Mouse (Mus musculus): ENCODE results near the gene Morf4l1. TPM values are rescaled to one million over a fixed set of nuclear protein-coding genes. Genes with fewer than 3 reads are reported as not detected.
A peak's percentile ranks its signal among the peaks of the same experiment; 100 is the strongest.

Morf4l1 gene
- total RNA-seq, 2 experiments from 2014 or later, result 192 to 366 TPM

DNA sequence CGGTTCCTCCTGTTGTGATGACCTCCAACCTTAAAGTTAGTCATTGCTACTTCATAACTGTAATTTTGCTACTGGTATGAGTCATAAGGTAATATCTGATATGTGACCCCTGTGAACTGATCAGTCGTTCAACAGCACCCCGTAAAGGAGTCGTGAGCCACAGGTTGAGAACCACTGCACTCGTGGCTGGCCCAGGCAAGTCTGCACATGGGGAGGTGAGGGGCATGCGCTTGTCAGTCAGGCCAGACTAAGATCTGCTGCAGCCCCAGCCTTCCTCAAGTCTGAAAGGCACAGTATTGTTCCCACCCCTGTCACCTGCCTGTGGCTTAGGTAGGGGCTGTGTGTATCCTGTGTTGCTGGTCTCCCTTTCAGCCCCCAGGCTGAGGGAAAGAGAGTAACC lies 45.8 kb downstream of the Morf4l1 start:
- ATAC-seq (replicated peaks; ENCODE audit: poor library complexity), result no peak

DNA sequence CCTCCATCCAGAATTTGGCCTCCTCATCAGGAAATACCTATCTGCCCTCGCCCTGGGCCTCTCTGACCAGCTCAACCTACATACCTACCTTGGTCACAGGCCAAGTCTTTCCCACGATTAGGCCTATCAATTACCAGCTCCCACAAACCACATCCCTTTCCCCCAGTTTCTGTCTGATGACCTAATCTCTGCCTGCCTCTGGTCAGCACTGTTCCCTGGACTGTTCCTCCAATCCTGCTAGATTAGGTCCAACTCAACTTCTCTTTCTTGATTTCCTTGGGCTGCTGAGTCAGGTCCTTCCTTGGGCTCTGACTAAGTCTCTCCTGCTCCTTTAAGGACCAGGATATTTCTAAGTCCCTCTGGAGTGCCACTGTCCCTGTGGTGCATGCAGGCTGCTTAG lies 47.2 kb downstream of the Morf4l1 start:
- ATAC-seq (replicated peaks; ENCODE audit: poor library complexity), result peak; percentile 40; the same call in 1 of the 2 replicates

DNA sequence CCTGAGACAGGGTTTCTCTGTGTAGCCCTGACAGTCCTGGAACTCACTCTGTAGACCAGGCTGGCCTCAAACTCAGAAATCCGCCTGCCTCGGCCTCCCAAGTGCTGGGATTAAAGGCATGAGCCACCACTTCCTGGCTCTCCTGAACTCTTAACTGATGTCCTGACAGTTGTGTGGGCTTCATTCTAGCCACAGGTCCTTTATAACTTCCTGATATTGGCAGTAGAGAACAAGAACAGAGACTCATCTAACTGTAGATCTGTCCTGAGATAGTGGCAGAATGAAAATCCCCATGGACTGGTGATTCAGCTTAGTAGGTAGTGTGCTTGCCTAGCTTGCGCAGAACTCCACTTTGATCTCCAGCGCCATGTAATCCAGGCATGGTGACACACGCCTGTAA lies 53.6 kb downstream of the Morf4l1 start:
- ATAC-seq (replicated peaks; ENCODE audit: poor library complexity), result peak; percentile 39

DNA sequence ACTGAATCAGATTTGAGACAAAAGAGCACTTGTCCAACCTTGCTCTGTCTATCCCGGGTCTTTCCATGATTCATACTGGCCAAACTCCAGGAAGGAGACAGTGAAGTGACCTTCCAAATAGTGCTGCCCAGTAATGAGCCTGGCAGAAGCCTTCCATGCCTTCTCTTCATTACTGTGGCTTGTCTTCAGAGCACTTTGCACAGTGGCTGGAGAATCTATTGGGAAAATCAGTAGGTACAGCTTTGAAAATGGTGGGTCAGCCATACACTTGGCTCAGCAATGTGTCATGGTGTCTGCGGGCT lies 54.0 kb downstream of the Morf4l1 start:
- no peak for ATAC-seq (replicated peaks; ENCODE audit: poor library complexity)

DNA sequence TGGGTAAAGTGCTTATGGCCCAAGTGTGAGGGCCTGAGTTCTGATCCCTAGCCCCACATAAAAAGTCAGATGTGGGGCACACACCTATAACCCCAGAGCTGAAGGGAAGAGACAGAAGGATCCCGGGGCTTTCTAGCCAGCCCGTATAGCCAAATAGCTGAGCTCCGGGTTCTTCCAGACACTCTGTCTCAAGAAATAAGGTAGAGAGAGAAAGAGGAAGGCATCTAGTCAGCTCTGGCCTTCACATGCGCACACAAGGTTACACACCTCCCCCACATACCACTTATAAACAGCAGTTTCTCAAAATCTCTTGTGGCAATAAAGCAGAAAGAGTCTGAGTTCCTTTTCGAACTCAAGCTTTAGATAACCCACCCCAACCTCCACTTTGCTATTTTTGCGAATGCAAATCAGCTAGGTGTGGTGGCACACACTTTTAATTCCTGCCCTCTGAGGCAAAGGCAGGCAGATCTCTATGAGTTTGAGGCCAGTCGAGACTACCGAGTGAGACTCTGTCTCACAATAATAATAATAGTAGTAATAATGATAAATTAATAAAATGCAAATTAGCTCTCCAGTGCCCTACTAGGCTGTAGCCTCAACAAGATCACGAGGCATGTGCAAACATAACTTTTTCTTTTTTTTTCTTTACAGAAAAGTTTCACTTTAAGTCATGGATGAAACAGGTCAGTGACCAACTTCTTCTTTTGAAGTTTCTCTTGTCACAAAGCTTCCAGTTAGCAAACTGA lies 54.6 kb downstream of the Morf4l1 start:
- ATAC-seq (replicated peaks; ENCODE audit: poor library complexity), result peak; percentile 62

DNA sequence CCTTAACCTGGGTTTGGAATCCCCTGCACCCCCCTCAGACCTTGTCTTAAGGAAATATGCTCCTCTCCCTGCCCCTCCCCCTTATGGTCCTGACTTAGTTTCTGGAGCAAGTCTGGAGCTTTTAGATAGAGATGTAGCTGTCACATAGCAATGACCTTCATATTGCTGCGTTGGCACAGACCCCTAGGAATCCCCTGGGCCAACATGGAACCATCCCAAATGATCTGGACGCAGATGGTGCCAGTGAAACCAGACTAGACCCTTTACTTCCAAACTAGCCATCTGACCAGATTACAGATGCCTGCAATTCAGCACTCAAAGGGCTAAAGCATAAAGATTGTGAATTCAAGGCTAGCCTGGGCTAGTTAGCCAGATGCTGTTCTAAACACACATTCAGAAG lies 57.9 kb downstream of the Morf4l1 start:
- no peak for ATAC-seq (replicated peaks; ENCODE audit: poor library complexity)

DNA sequence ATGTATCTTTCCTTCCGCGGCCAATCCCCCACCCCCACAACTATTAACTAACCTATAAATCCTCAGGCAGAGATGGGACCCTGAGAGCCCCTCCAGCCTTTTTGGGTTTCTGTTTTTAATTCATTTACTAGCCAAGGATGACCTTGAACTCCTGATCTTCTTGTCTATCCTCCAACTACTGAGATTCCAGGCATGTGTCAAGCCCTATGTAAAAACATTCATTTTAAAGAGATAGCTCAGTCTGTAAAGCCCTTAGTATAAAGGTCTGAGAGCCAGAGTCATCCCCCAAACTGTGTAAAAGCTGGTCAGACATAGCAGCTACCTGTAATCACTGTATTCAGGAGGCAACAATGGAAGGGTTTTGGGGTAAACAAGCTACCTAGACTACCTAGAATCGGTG lies 58.7 kb downstream of the Morf4l1 start:
- ATAC-seq (replicated peaks; ENCODE audit: poor library complexity), result no peak

DNA sequence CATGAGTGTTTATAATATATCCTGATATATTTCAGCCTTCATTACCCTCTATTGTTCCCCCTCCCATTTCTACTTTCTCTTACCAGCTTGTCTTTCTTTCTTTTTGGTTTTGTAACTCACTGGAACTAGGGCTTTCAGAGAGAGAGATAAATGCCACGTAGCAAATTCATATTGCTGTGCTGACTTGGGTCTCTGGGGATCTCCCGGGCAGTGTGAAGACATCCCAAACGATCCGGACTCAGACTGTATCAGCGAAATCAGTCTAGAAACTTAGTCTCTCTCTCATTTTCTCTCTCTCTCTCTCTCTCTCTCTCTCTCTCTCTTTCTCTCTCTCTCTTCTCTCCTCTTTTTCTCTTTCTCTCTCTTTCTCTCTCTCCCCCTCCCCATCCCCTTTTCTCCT lies 59.2 kb downstream of the Morf4l1 start:
- no peak for ATAC-seq (replicated peaks; ENCODE audit: poor library complexity)

DNA sequence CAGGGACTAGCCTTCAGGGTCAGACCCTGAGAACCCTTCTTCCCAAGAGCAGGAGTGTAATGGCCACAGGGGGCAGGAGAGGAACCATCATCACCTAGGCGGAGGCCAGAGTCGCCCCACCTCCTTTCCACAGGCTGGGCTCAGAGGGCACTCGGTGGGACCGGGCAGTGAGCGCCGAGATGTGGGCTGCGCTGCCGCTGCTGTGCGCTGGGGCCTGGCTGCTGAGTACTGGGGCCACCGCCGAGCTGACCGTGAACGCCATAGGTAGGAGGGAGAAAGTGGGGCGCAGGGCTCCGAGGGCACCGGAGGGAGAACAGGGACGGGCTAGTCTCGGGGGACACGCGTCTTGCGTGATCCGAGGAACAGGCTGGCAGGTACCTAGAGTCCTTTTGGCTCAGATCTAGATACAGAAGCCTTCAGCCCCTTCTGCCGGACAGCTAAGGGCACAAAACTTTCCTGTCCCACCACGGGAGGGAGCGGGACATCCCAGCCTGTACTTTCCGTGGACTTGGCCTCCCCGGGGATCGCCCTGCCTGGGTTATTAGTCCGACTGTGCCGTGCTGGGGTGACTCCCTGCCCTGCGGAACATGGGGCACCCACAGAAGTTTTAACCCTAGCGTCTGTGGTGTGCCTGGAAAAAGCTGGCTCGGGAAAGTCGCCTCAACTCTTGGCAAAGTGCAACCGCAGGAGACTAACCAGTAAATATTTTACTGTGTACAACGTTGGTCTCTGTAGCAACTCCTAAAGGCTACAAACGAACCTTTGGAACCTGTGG lies 60.0 kb downstream of the Morf4l1 start:
- ATAC-seq (replicated peaks; ENCODE audit: poor library complexity), result peak; percentile 98

DNA sequence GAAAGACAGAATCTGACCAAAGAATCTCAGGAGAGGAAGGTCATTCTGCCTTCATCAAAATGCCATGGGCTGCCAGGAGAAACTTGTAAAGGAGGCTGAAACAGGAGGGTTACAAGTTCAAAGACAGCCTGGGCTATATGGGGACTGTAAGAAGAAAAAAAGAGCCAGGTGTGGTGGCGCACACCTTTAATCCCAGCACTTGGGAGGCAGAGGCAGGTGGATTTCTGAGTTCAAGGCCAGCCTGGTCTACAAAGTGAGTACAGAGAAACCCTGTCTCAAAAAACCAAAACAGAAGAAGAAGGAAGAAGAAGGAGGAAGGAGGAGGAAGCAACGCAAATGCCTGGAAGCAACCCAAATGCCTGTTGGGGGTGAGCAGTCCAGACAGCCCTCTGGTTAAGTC lies 60.7 kb downstream of the Morf4l1 start, which contains the start of gene Ctsh:
Gene Ctsh, plus strand, starts transcription at position 301 of the 400 bp plus-strand sequence.
- no peak for ATAC-seq (replicated peaks; ENCODE audit: poor library complexity)

DNA sequence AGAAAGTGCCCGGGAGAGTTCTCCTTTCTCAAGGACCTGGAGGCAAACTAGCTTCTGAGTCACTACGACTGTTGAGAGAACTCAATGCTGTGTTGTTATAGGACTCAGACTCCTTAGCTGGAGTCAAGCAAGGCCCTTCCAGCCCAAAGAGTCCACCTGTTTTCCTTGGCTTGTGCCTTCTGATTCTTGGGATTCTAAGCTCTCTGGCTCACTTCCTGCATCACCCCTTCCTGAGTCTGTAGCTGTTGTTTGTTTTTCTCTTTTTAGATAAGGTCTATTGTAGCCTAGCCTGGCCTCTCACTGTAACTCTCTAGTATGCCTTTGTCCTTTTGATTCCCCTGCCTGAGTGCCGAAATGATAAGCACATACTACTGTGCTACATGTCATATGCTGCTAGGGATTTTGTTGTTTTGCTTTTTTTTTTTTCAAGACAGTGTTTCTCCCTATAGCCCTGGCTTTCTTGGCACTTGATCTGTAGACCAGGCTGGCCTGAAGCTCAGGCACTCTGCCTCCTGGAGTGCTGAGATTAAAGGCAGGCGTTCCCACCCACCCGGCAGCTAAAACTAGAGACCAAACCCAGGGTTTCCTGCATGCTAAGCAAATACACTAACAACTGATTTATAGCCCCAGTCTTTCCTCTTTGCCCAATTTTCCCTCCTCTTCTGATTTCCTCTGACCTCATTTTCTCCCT lies 66.5 kb downstream of the Morf4l1 start:
- ATAC-seq (replicated peaks; ENCODE audit: poor library complexity), result no peak

DNA sequence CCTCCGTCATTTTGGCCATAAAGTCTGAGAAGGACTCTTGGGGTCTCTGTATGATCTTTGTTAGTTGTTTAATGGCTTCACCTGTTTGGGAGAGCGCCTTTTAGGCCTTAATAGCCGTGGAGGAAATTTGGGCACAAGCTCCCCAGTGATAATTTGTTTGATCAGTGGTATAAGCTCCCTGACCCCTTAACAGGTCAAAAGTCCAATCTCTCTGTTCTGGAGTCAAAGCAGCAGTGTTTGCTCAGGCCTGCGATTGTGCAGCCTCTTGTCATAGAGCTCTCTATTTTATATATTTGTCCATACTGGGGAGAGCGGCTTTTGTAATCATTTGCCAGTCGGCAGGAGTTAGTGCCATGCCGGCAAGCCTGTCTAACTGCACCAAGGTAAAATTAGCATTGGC lies 69.4 kb downstream of the Morf4l1 start:
- ATAC-seq (replicated peaks; ENCODE audit: poor library complexity), result no peak

DNA sequence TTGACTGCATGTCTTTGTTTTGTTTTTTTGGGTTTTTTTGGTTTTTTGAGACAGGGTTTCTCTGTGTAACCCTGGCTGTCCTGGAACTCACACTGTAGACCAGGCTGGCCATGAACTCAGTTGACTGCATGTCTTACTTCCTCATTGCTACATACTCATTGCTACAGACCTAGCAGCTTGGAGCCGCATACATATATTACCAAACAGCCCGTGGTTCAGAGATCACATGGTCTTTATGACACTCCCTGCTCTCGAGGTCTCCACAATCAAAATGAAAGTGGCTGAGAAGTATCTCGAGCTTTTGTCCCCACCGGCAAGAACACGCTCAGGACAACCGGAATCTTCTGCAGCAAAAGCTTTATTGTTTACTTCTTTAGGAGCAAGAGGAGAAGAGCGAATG lies 71.7 kb downstream of the Morf4l1 start:
- peak; percentile 100 for ATAC-seq (replicated peaks; ENCODE audit: poor library complexity)

Other genes starting within 250 kb of the Morf4l1 start
- gene Rasgrf1, start 204.9 kb downstream of the Morf4l1 start, total RNA-seq (2015), result 0.02 and 0.07 TPM in 2 replicates
- gene Rasgrf1, start 204.9 kb downstream of the Morf4l1 start, total RNA-seq (2017), result not detected in 2 replicates
- gene Ctsh, start 60.6 kb downstream of the Morf4l1 start, total RNA-seq (2015), result 78.9 and 96.1 TPM in 2 replicates
- gene Ctsh, start 60.6 kb downstream of the Morf4l1 start, total RNA-seq (2017), result 44.7 and 52.8 TPM in 2 replicates
- gene Adamts7, start 48.3 kb upstream of the Morf4l1 start, total RNA-seq (2015), result not detected in 2 replicates
- 0.07 TPM in 1 of 2 replicates, not detected in the other for gene Adamts7, start 48.3 kb upstream of the Morf4l1 start, total RNA-seq (2017)
- 49.8 and 51.4 TPM in 2 replicates for gene Tbc1d2b, start 156.0 kb upstream of the Morf4l1 start, total RNA-seq (2015)
- gene Tbc1d2b, start 156.0 kb upstream of the Morf4l1 start, total RNA-seq (2017), result 46.2 and 56.7 TPM in 2 replicates

All from megakaryocyte progenitor cell, adult 5-6 weeks (primary cell).